Mouse (Mus musculus) NIH3T3 (cell line): Measurements from ENCODE around the gene Slc23a4.
A peak's percentile ranks its signal among the peaks of the same experiment; 100 is the strongest.

Experiments
- DNase-seq: peaks from one replicate; pipeline ENCODE4 v3.0.0-alpha.2; 2012; ENCODE audit warnings: low read depth

Gene Slc23a4

GRCm38 (mm10) chr6:34910371-34911219 is 77.6 kb downstream of the Slc23a4 start, which contains the start of gene Wdr91:
TSS of gene Wdr91 (minus strand) at chr6:34910876.
- peak; percentile 98 for DNase-seq

- DNase-seq = no peak
These were observed 78.4 kb downstream of the Slc23a4 start for GRCm38 (mm10) chr6:34909631-34910345.

GRCm38 (mm10) chr6:34907696-34908260 is 80.4 kb downstream of the Slc23a4 start:
- no peak for DNase-seq

- no peak for DNase-seq
These were observed 81.0 kb downstream of the Slc23a4 start for GRCm38 (mm10) chr6:34907121-34907614.

- DNase-seq = no peak
These were observed 81.5 kb downstream of the Slc23a4 start for GRCm38 (mm10) chr6:34906661-34907060.

- peak; percentile 11 for DNase-seq
These were observed 82.1 kb downstream of the Slc23a4 start for GRCm38 (mm10) chr6:34906125-34906524.

- no peak for DNase-seq
These were observed 83.8 kb downstream of the Slc23a4 start for GRCm38 (mm10) chr6:34904361-34904760.

GRCm38 (mm10) chr6:34903851-34904250 is 84.4 kb downstream of the Slc23a4 start:
- no peak for DNase-seq

- no peak for DNase-seq
These were observed 84.8 kb downstream of the Slc23a4 start for GRCm38 (mm10) chr6:34903441-34903840.

- no peak for DNase-seq
These were observed 85.6 kb downstream of the Slc23a4 start for GRCm38 (mm10) chr6:34902578-34902977.

- DNase-seq = no peak
These were observed 86.2 kb downstream of the Slc23a4 start for GRCm38 (mm10) chr6:34901911-34902444.

- no peak for DNase-seq
These were observed 87.2 kb downstream of the Slc23a4 start for GRCm38 (mm10) chr6:34900990-34901389.

GRCm38 (mm10) chr6:34899127-34899526 is 89.1 kb downstream of the Slc23a4 start:
- no peak for DNase-seq

- DNase-seq = no peak
These were observed 91.9 kb downstream of the Slc23a4 start for GRCm38 (mm10) chr6:34896168-34896780.

- no peak for DNase-seq
These were observed 92.6 kb downstream of the Slc23a4 start for GRCm38 (mm10) chr6:34895569-34895968.
